Mouse (Mus musculus) hindbrain, embryonic 14.5 days (tissue): ENCODE measurements around the gene Etl4. TPM values are rescaled to one million over a fixed set of nuclear protein-coding genes. Genes with fewer than 3 reads are reported as not detected.

Source experiments
- ATAC-seq: fragments of 200-750 bp; cut with Nextera tagmentation; 2 replicates; pipeline ENCODE4 v1.8.0; 2017; ENCODE audit warnings: moderate number of reproducible peaks, mild to moderate bottlenecking, moderate TSS enrichment, moderate library complexity; ENCODE audit not compliant: low FRiP score
- DNase-seq: peaks from one replicate; pipeline ENCODE4 v3.0.0-alpha.2; 2015; ENCODE audit warnings: low spot score
- H3K27ac ChIP-seq: fragments of 300-500 bp; sonication (generic); 2 replicates; pipeline ENCODE4 v1.5.1; 2014; ENCODE audit warnings: mild to moderate bottlenecking, moderate library complexity
- H3K27me3 ChIP-seq: fragments of 300-500 bp; sonication (generic); 2 replicates; pipeline ENCODE4 v1.6.1; 2014; ENCODE audit warnings: mild to moderate bottlenecking, low read length, mixed read lengths; ENCODE audit not compliant: control insufficient read depth, insufficient read depth
- H3K36me3 ChIP-seq: fragments of 300-500 bp; sonication (generic); replicated peaks from 2 replicates; pipeline ENCODE4 v1.6.1; 2014; ENCODE audit not compliant: control insufficient read depth, insufficient read depth
- H3K4me1 ChIP-seq: fragments of 300-500 bp; sonication (generic); replicated peaks from 2 replicates; pipeline ENCODE4 v1.6.1; 2014; ENCODE audit warnings: antibody characterized with exemption, low read length, mixed read lengths; ENCODE audit not compliant: control insufficient read depth, insufficient read depth
- H3K4me2 ChIP-seq: fragments of 300-500 bp; sonication (generic); replicated peaks from 2 replicates; pipeline ENCODE4 v1.6.1; 2014; ENCODE audit warnings: mild to moderate bottlenecking, moderate library complexity
- H3K4me3 ChIP-seq: fragments of 300-500 bp; sonication (generic); replicated peaks from 2 replicates; pipeline ENCODE4 v1.5.1; 2014; ENCODE audit warnings: mild to moderate bottlenecking, low read length
- H3K9ac ChIP-seq: fragments of 300-500 bp; sonication (generic); 2 replicates; pipeline ENCODE4 v1.6.1; 2014
- H3K9me3 ChIP-seq: fragments of 300-500 bp; sonication (generic); 2 replicates; pipeline ENCODE4 v1.6.1; 2016; ENCODE audit warnings: low read length; ENCODE audit not compliant: control insufficient read depth
- WGBS: fragments of 180-500 bp; shearing (Covaris S2); extraction: QIAGEN DNeasy Blood & Tissue Kit; methylation state at CpG from one replicate; pipeline ENCODE4 v1.1.7; 2014; 5-methylcytosine and 5-hydroxymethylcytosine counted together
- polyA plus RNA-seq: library from polyadenylated mRNA; unstranded; fragments of >200 nt; fragmentation: Nextera tagmentation; extraction: Ambion mirVana; gene quantifications from 2 replicates; pipeline ENCODE4 v1.2.1, GENCODE M21; 2014

Etl4 gene
- polyA plus RNA-seq, 1 experiment from 2014 or later = 5.9 TPM

DNA sequence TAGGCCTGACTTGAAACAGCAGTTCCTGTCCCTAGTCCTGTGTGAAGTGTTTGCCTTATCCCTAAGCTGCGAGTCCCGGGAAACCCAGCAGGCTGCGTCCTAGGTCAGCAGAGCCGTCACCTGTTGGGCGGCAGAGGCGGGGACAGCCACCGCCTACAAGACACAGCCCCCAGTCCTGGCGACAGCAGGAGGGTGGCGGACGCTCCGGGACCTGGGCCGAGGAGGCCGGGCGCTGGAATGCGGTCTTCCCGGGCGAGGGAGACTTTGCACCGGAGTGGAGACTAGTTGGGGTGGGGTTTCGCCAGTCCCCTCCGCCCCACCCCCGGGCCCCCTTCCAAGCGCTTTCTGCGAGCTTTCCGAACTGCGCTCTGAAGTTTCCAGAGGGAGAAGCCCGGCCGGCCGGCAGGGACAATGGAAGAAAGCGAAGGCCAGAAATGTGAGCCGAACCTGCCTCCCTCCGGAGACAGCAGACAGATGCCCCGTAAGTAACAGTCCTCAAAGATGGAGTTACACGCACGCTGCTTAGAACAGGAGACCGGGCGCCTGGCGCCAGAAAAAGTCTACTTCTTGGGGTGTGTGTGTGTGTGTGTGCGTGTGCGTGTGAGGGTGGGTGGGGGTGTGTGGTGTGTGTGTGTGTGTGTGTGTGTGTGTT, 610.0 kb downstream of the Etl4 start:
- no peaks in the 10 kb centered on the region for H3K9me3 ChIP-seq
- DNase-seq (peak; percentile 23), ATAC-seq (peak; percentile 75)
- under 1% methylated on average over 39 of the region's 39 CpGs for WGBS
- H3K9ac ChIP-seq = peak overlapping the region; percentile 17
- peaks cover 14% of the 10 kb centered on the region for H3K4me1 ChIP-seq
- peaks cover 19% of the 10 kb centered on the region; the same call in 1 of the 2 replicates for H3K27me3 ChIP-seq
- H3K4me3 ChIP-seq = peak overlapping the region; percentile 33
- H3K36me3 ChIP-seq = no peaks in the 10 kb centered on the region
- H3K4me2 ChIP-seq = peak overlapping the region; percentile 67
- no peak overlapping the region for H3K27ac ChIP-seq

GRCm38 (mm10) chr2:20520099-20520475, 610.5 kb downstream of the Etl4 start:
- Histone ChIP-seq H3K36me3 (no peaks in the 10 kb centered on the region), H3K4me2 (peak overlapping the region; percentile 67), H3K9me3 (no peaks in the 10 kb centered on the region), H3K4me1 (peaks cover 14% of the 10 kb centered on the region), H3K4me3 (peak overlapping the region; percentile 33), H3K27me3 (peaks cover 19% of the 10 kb centered on the region; the same call in 1 of the 2 replicates), H3K9ac (peak overlapping the region; percentile 17; the same call in 1 of the 2 replicates), H3K27ac (no peak overlapping the region)
- DNase-seq (peak; percentile 26), ATAC-seq (no peak)
- WGBS = 2% methylated on average over 12 of the region's 12 CpGs

DNA sequence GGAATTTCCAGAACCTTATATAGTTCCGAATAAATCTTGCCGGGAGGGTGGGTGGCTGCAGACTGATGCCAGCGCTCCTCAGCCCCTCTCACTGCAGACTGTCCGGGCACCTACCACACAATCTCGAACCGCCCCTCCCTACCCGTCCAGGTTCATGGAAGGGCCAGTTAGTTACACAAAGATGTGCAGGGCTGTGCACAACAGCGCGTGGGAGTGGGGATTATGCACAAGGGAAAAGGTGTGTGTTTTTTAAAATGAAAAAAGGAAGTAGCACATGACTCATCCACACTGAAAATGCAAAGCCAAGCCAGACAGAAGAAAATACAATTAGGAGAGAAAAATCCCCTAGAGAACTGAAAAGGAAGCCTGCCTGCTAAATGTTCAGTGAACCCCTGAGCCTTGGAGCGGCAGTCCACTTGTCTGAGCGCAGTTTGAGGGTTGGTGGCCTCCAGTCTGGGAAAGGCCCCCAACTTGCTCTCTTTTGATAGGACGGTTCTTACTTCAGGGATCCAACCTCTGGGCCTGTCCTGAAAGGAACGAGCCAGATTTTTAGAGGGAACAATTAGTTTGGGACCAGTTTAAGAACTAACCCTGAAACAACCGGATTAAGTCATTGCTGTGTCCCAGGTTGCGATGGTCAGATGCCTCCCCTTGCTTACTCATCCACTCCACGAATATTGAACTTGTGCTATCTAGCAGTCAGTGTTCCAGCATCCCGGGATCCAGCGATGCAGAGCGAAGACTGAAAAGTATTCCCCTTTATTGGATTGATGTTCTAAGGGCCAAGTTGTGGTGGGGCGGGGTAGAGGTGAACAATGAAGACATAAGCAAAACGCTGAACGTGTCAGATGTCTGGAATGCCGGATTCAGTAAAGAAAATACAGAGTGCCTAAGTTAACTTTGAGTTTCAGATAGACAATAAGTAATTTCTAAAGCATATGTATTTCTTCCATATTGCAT, 611.3 kb downstream of the Etl4 start:
- H3K27ac ChIP-seq = no peak overlapping the region
- H3K9ac ChIP-seq = 0 out of 2 replicates have a peak overlapping the region, but pooled peaks have one; percentile 17
- no peaks in the 10 kb centered on the region for H3K9me3 ChIP-seq
- DNase-seq = peak; percentile 23
- WGBS = 29% methylated on average over 23 of the region's 23 CpGs
- H3K27me3 ChIP-seq = peaks cover 19% of the 10 kb centered on the region; the same call in 1 of the 2 replicates
- no peaks in the 10 kb centered on the region for H3K36me3 ChIP-seq
- peak overlapping the region; percentile 67 for H3K4me2 ChIP-seq
- no peak for ATAC-seq
- H3K4me1 ChIP-seq = peaks cover 14% of the 10 kb centered on the region
- H3K4me3 ChIP-seq = peak overlapping the region; percentile 33

DNA sequence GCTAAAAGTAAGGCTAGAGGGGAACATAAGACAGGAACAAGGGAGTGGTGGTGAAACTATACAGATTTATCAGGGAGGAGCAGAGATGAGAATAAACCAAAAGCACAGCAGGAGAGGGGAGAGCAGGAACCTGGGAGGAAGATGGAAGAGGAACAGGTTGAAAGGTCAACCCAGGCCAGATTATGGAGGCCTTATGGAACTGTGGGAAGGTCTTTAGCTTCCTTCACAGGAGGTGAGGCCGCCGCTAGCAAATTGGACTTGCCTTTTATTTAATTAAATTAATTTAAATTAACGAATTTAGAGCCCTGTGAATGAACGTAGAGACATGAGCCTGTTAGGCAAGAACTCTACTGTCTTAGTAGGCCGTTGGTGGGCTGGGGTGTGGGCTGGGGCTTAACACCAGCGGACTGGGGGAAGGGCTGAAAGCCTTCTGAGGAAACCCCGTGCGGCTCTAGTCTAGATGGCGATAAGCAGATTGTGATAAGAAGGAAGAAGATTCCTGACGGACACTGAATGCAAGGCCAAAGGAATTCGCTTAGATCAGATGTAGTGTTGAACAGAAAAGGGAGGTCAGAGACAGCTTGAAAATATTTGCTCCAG, 612.2 kb downstream of the Etl4 start:
- Histone ChIP-seq H3K4me3 (no peak overlapping the region), H3K9ac (no peak overlapping the region), H3K27me3 (peaks cover 19% of the 10 kb centered on the region; the same call in 1 of the 2 replicates), H3K27ac (no peak overlapping the region), H3K36me3 (no peaks in the 10 kb centered on the region), H3K9me3 (no peaks in the 10 kb centered on the region), H3K4me1 (peaks cover 14% of the 10 kb centered on the region), H3K4me2 (no peak overlapping the region)
- ATAC-seq (no peak), DNase-seq (peak; percentile 10)
- WGBS = 67% methylated on average over 11 of the region's 11 CpGs

- Histone ChIP-seq H3K27ac (no peak overlapping the region), H3K27me3 (peaks cover 19% of the 10 kb centered on the region; the same call in 1 of the 2 replicates), H3K4me2 (no peak overlapping the region), H3K4me1 (peaks cover 14% of the 10 kb centered on the region), H3K36me3 (no peaks in the 10 kb centered on the region), H3K4me3 (no peak overlapping the region), H3K9ac (no peak overlapping the region), H3K9me3 (no peaks in the 10 kb centered on the region)
- DNase-seq = peak; percentile 17
- no peak for ATAC-seq
- WGBS = 91% methylated on average over 3 of the region's 3 CpGs
Observed at GRCm38 (mm10) chr2:20523636-20524035, 614.1 kb downstream of the Etl4 start.

GRCm38 (mm10) chr2:20525879-20526593, 616.5 kb downstream of the Etl4 start:
- WGBS = 19% methylated on average over 4 of the region's 4 CpGs
- Histone ChIP-seq H3K4me2 (no peak overlapping the region), H3K27me3 (peaks cover 7% of the 10 kb centered on the region; the same call in 1 of the 2 replicates), H3K36me3 (no peaks in the 10 kb centered on the region), H3K27ac (no peak overlapping the region), H3K9ac (no peak overlapping the region), H3K4me1 (no peaks in the 10 kb centered on the region), H3K4me3 (no peak overlapping the region), H3K9me3 (no peaks in the 10 kb centered on the region)
- ATAC-seq (no peak), DNase-seq (peak; percentile 23)

- Histone ChIP-seq H3K9me3 (no peaks in the 10 kb centered on the region), H3K4me3 (no peak overlapping the region), H3K9ac (no peak overlapping the region), H3K4me1 (no peaks in the 10 kb centered on the region), H3K27me3 (no peaks in the 10 kb centered on the region), H3K36me3 (no peaks in the 10 kb centered on the region), H3K27ac (no peak overlapping the region), H3K4me2 (no peak overlapping the region)
- ATAC-seq (no peak), DNase-seq (no peak)
- WGBS = 94% methylated on average over 3 of the region's 3 CpGs
Observed at GRCm38 (mm10) chr2:20526856-20527255, 617.3 kb downstream of the Etl4 start.

- H3K4me1 ChIP-seq = no peaks in the 10 kb centered on the region
- no peaks in the 10 kb centered on the region for H3K36me3 ChIP-seq
- no peak overlapping the region for H3K27ac ChIP-seq
- H3K4me2 ChIP-seq = no peak overlapping the region
- WGBS = 71% methylated on average over 3 of the region's 3 CpGs
- H3K4me3 ChIP-seq = no peak overlapping the region
- no peaks in the 10 kb centered on the region for H3K27me3 ChIP-seq
- H3K9ac ChIP-seq = no peak overlapping the region
- H3K9me3 ChIP-seq = no peaks in the 10 kb centered on the region
- peak; percentile 6 for DNase-seq
- no peak for ATAC-seq
Observed at GRCm38 (mm10) chr2:20532623-20533022, 623.0 kb downstream of the Etl4 start.
